Mouse (Mus musculus): Measurements from ENCODE around the gene Hist1h3d.

GRCm38 (mm10) chr13:23605052-23605451 lies 29.5 kb downstream of the Hist1h3d start:
- TF ChIP-seq CTCF (IDR thresholded peaks at IDR 0.05; ENCODE audit: low read depth, low read length) = no peak
- TF ChIP-seq TAL1 (conservative IDR thresholded peaks at IDR 0.05; ENCODE audit: low read depth, low read length) = no peak
- no peak for TF ChIP-seq GATA1 (IDR thresholded peaks at IDR 0.05; ENCODE audit: borderline replicate concordance, low read length)
- TF ChIP-seq GATA2 (IDR thresholded peaks at IDR 0.05; ENCODE audit: borderline replicate concordance, low read depth, low read length) = no peak
